Mouse (Mus musculus) embryonic facial prominence, embryonic 12.5 days (tissue): Measurements from ENCODE around the gene Traf4. TPM values are rescaled to one million over a fixed set of nuclear protein-coding genes. Genes with fewer than 3 reads are reported as not detected.
A peak's percentile ranks its signal among the peaks of the same experiment; 100 is the strongest.
"Not testable (repeated sequence)": the region's sequence is repeated elsewhere in the genome, so short reads cannot be mapped to it uniquely, and the experiment has no call there.

Experiments
- ATAC-seq: fragments of 200-750 bp; cut with Nextera tagmentation; 2 replicates; pipeline ENCODE4 v1.8.0; 2017; ENCODE audit not compliant: insufficient number of reproducible peaks, insufficient read depth, low FRiP score, low TSS enrichment
- H3K27ac ChIP-seq: fragments of 300-500 bp; sonication (generic); 2 replicates; pipeline ENCODE4 v1.5.1; 2016; ENCODE audit warnings: mild to moderate bottlenecking
- H3K27me3 ChIP-seq: fragments of 300-500 bp; sonication (generic); 2 replicates; pipeline ENCODE4 v1.6.1; 2016; ENCODE audit warnings: mild to moderate bottlenecking, moderate library complexity
- H3K36me3 ChIP-seq: fragments of 300-500 bp; sonication (generic); 2 replicates; pipeline ENCODE4 v1.6.1; 2016; ENCODE audit warnings: mild to moderate bottlenecking
- H3K4me1 ChIP-seq: fragments of 300-500 bp; sonication (generic); 2 replicates; pipeline ENCODE4 v1.6.1; 2016
- H3K4me2 ChIP-seq: fragments of 300-500 bp; sonication (generic); replicated peaks from 2 replicates; pipeline ENCODE4 v1.6.1; 2016; ENCODE audit warnings: mild to moderate bottlenecking, moderate library complexity
- H3K4me3 ChIP-seq: fragments of 300-500 bp; sonication (generic); 2 replicates; pipeline ENCODE4 v1.5.1; 2016; ENCODE audit warnings: mild to moderate bottlenecking
- H3K9ac ChIP-seq: fragments of 300-500 bp; sonication (generic); 2 replicates; pipeline ENCODE4 v1.6.1; 2016; ENCODE audit warnings: mild to moderate bottlenecking, moderate library complexity
- H3K9me3 ChIP-seq: fragments of 300-500 bp; sonication (generic); 2 replicates; pipeline ENCODE4 v1.6.1; 2016; ENCODE audit warnings: mild to moderate bottlenecking, moderate library complexity
- WGBS: fragments of 180-500 bp; shearing (Covaris S2); methylation state at CpG from one replicate; pipeline ENCODE4 v1.1.7; 2016; 5-methylcytosine and 5-hydroxymethylcytosine counted together
- polyA plus RNA-seq: library from polyadenylated mRNA; unstranded; fragments of >200 nt; fragmentation: Nextera tagmentation; extraction: Ambion mirVana; gene quantifications from 2 replicates; pipeline ENCODE4 v1.2.1, GENCODE M21; 2016

Traf4 gene
- polyA plus RNA-seq, 1 experiment from 2014 or later: 122 TPM

DNA sequence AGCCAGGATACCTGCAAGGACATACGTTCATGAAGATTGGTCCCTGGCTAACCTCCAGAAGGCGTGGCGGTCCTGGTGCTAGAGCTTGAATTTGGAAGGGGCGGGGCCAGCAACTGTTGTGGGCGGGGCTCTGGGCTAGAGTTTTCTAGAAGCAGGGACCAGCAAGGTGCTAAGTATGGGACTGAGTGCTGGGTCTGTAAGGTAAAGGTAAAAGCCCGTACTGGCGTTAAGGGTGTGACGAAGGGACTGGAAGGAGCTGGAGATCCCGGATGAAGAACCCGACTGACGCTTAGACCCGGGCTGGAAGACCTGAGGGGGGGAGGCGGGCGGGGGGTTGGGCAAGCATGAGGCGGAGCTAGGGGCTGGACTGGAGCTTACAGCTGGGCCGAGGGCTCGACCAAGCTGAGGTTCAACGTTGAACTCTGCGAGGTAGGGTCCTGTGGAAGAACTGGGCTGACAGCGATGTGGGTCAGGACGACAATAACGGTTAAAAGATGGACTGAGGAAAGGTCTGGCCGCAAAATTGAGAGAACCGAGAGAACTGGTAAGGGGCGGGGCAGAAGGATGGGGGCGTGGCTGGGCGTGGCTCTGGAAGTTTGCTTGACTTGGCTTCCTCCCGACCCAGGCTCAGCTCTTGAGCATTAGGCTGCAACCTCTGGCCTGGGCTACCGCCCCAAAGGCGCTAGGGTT, 29.2 kb upstream of the Traf4 start:
- H3K9me3 ChIP-seq: no peaks in the 10 kb centered on the region
- H3K36me3 ChIP-seq: peaks cover 24% of the 10 kb centered on the region
- H3K27me3 ChIP-seq: no peaks in the 10 kb centered on the region
- peak overlapping the region; percentile 48 for H3K27ac ChIP-seq
- H3K4me2 ChIP-seq: peak overlapping the region; percentile 56
- H3K4me1 ChIP-seq: peaks cover 14% of the 10 kb centered on the region
- H3K4me3 ChIP-seq: peak overlapping the region; percentile 40
- ATAC-seq: peak; percentile 76
- peak overlapping the region; percentile 21; the same call in 1 of the 2 replicates for H3K9ac ChIP-seq
- WGBS: 2% methylated on average over 30 of the region's 30 CpGs

- ATAC-seq: no peak
- Histone ChIP-seq H3K27ac (0 out of 2 replicates have a peak within 1 kb of the TSS, but pooled peaks have one; percentile 30), H3K27me3 (no peaks in the 10 kb centered on the region), H3K9ac (no peak within 1 kb of the TSS), H3K36me3 (peaks cover 24% of the 10 kb centered on the region), H3K4me3 (peak within 1 kb of the TSS; percentile 40), H3K4me2 (peak within 1 kb of the TSS; percentile 56), H3K9me3 (no peaks in the 10 kb centered on the region), H3K4me1 (peaks cover 14% of the 10 kb centered on the region)
- 79% methylated on average over 1 of the region's 1 CpGs for WGBS
Measured at GRCm38 (mm10) chr11:78193113-78193512, 27.7 kb upstream of the Traf4 start, which contains the start of gene Proca1. TSS of gene Proca1 (plus strand) at chr11:78193392.

GRCm38 (mm10) chr11:78190041-78190440, 24.7 kb upstream of the Traf4 start:
- Histone ChIP-seq H3K4me1 (peaks cover 12% of the 10 kb centered on the region), H3K27ac (peak overlapping the region; percentile 100), H3K36me3 (peaks cover 24% of the 10 kb centered on the region), H3K9ac (peak overlapping the region; percentile 92), H3K4me3 (peak overlapping the region; percentile 81), H3K4me2 (peak overlapping the region; percentile 51), H3K27me3 (no peaks in the 10 kb centered on the region), H3K9me3 (no peaks in the 10 kb centered on the region)
- 55% methylated on average over 6 of the region's 6 CpGs for WGBS
- no peak for ATAC-seq

- Histone ChIP-seq H3K27ac (peak overlapping the region; percentile 100), H3K9me3 (no peaks in the 10 kb centered on the region), H3K4me1 (peaks cover 10% of the 10 kb centered on the region), H3K4me3 (peak overlapping the region; percentile 81), H3K9ac (peak overlapping the region; percentile 92), H3K36me3 (peaks cover 24% of the 10 kb centered on the region), H3K27me3 (no peaks in the 10 kb centered on the region), H3K4me2 (peak overlapping the region; percentile 51)
- WGBS: 0% methylated on average over 42 of the region's 42 CpGs
- ATAC-seq: peak; percentile 81
Measured at GRCm38 (mm10) chr11:78189234-78190040, 24.0 kb upstream of the Traf4 start.

GRCm38 (mm10) chr11:78188331-78189233, 23.2 kb upstream of the Traf4 start, which contains the start of gene Rab34:
TSS of gene Rab34 (plus strand) at chr11:78188430.
- Histone ChIP-seq H3K4me3 (peak within 1 kb of the TSS; percentile 81), H3K9ac (peak within 1 kb of the TSS; percentile 92), H3K4me1 (peaks cover 10% of the 10 kb centered on the region), H3K27ac (peak within 1 kb of the TSS; percentile 100), H3K9me3 (no peaks in the 10 kb centered on the region), H3K36me3 (peaks cover 24% of the 10 kb centered on the region), H3K4me2 (peak within 1 kb of the TSS; percentile 51), H3K27me3 (no peaks in the 10 kb centered on the region)
- WGBS: under 1% methylated on average over 72 of the region's 80 CpGs
- ATAC-seq: peak; percentile 89

DNA sequence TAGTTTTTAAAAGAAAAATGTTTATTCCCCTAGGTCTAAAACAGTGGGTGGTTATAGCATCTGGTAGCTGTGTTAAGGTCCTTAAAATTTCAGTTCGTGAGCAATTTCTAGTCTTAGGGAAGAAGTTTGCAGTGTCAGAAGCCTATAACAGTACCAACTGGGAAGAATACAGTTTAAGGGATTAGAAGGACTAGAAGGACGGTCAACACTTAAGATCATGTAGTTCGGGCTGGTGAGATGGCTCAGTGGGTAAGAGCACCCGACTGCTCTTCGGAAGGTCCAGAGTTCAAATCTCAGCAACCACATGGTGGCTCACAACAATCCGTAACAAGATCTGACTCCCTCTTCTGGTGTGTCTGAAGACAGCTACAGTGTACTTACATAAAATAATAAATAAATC, 19.3 kb upstream of the Traf4 start:
- not testable (repeated sequence) for H3K9me3 ChIP-seq, H3K27me3 ChIP-seq, H3K4me2 ChIP-seq, H3K27ac ChIP-seq, H3K4me3 ChIP-seq, ATAC-seq, H3K9ac ChIP-seq
- 91% methylated on average over 6 of the region's 6 CpGs for WGBS
- Histone ChIP-seq H3K36me3 (peaks cover 24% of the 10 kb centered on the region), H3K4me1 (peaks cover 29% of the 10 kb centered on the region)

- Histone ChIP-seq H3K4me1 (peaks cover 35% of the 10 kb centered on the region), H3K27me3 (no peaks in the 10 kb centered on the region), H3K27ac (peak overlapping the region; percentile 46; the same call in 1 of the 2 replicates), H3K4me2 (peak overlapping the region; percentile 40), H3K4me3 (peak overlapping the region; percentile 90; the same call in 1 of the 2 replicates), H3K9me3 (no peaks in the 10 kb centered on the region), H3K9ac (peak overlapping the region; percentile 44; the same call in 1 of the 2 replicates), H3K36me3 (peaks cover 26% of the 10 kb centered on the region)
- 49% methylated on average over 10 of the region's 10 CpGs for WGBS
- ATAC-seq: no peak
Measured at GRCm38 (mm10) chr11:78183884-78184514, 18.6 kb upstream of the Traf4 start.

DNA sequence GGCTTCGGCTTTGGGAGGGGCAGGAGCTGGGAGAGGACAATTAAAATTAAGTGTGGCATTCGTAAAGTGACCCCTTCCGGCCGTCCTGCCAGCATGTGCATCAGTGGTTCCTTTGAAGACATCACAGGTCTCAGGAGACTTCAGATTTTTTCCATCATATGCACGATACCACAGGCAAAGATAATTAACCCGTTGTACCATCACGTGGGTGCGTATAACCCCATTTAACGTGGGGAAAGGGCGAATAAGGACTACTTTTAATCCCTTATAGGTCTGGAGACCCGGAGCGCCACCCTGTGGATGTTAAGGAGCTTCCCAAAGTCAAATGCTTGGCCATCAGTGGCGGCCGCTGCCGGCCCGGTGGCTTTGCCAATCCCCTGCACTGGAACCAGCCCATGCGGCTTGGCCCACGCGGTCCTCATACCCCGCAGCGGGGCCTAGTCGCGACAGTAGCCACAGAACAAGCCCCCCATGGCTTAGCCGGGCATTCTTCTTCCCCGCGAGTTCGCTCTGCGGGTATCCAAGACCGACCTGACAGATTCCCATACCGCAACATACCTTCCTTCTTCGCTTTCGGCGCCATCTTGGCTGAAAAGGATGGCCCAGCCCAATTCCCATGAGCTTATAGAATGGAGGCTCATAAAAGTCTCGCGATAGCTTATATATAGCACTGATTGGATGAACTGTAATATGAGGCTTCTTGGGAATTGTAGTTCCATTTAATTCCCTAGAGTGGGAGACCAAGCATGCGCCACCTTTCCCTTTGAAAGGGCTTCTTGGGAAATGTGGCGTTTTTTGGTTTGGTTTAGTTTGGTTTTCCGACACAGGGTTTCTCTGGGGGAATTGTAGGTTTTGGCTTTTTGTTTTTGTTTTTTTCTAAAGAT, 17.8 kb upstream of the Traf4 start, which contains the start of gene Rpl23a:
Gene Rpl23a, minus strand, starts transcription at position 624 of the 884 bp plus-strand sequence.
- peak; percentile 83 for ATAC-seq
- peak within 1 kb of the TSS; percentile 90 for H3K4me3 ChIP-seq
- peak within 1 kb of the TSS; percentile 97 for H3K27ac ChIP-seq
- no peaks in the 10 kb centered on the region for H3K9me3 ChIP-seq
- H3K9ac ChIP-seq: peak within 1 kb of the TSS; percentile 93
- under 1% methylated on average over 38 of the region's 38 CpGs for WGBS
- H3K27me3 ChIP-seq: no peaks in the 10 kb centered on the region
- H3K36me3 ChIP-seq: peaks cover 26% of the 10 kb centered on the region
- peak within 1 kb of the TSS; percentile 84 for H3K4me2 ChIP-seq
- peaks cover 38% of the 10 kb centered on the region for H3K4me1 ChIP-seq

- H3K4me3 ChIP-seq: peak overlapping the region; percentile 90
- H3K4me1 ChIP-seq: peaks cover 40% of the 10 kb centered on the region
- H3K27me3 ChIP-seq: no peaks in the 10 kb centered on the region
- H3K4me2 ChIP-seq: peak overlapping the region; percentile 84
- no peak for ATAC-seq
- H3K36me3 ChIP-seq: peaks cover 26% of the 10 kb centered on the region
- peak overlapping the region; percentile 97 for H3K27ac ChIP-seq
- WGBS: 10% methylated on average over 7 of the region's 7 CpGs
- peak overlapping the region; percentile 93 for H3K9ac ChIP-seq
- H3K9me3 ChIP-seq: no peaks in the 10 kb centered on the region
Measured at GRCm38 (mm10) chr11:78182450-78182849, 17.1 kb upstream of the Traf4 start.

GRCm38 (mm10) chr11:78181830-78182357, 16.5 kb upstream of the Traf4 start:
- Histone ChIP-seq H3K4me1 (peaks cover 44% of the 10 kb centered on the region), H3K4me2 (peak overlapping the region; percentile 84), H3K27ac (no peak overlapping the region), H3K27me3 (no peaks in the 10 kb centered on the region), H3K9me3 (no peaks in the 10 kb centered on the region), H3K4me3 (peak overlapping the region; percentile 90), H3K9ac (peak overlapping the region; percentile 93), H3K36me3 (peaks cover 26% of the 10 kb centered on the region)
- ATAC-seq: no peak
- 38% methylated on average over 2 of the region's 2 CpGs for WGBS
